Mouse (Mus musculus) embryonic facial prominence, embryonic 15.5 days (tissue): ENCODE data around the gene Rbm47. TPM values are rescaled to one million over a fixed set of nuclear protein-coding genes. Genes with fewer than 3 reads are reported as not detected.

Experiments
- ATAC-seq: fragments of 200-750 bp; cut with Nextera tagmentation; 2 replicates; pipeline ENCODE4 v1.8.0; 2017; ENCODE audit warnings: low read depth, moderate TSS enrichment; ENCODE audit not compliant: insufficient number of reproducible peaks, low FRiP score, low TSS enrichment
- H3K27ac ChIP-seq: fragments of 300-500 bp; sonication (generic); replicated peaks from 2 replicates; pipeline ENCODE4 v1.5.1; 2015; ENCODE audit warnings: mild to moderate bottlenecking, inconsistent platforms
- H3K27me3 ChIP-seq: fragments of 300-500 bp; sonication (generic); 2 replicates; pipeline ENCODE4 v1.6.1; 2015; ENCODE audit warnings: inconsistent platforms
- H3K36me3 ChIP-seq: fragments of 300-500 bp; sonication (generic); 2 replicates; pipeline ENCODE4 v1.6.1; 2015; ENCODE audit warnings: mild to moderate bottlenecking, inconsistent platforms
- H3K4me1 ChIP-seq: fragments of 300-500 bp; sonication (generic); 2 replicates; pipeline ENCODE4 v1.6.1; 2015; ENCODE audit warnings: inconsistent platforms
- H3K4me2 ChIP-seq: fragments of 300-500 bp; sonication (generic); replicated peaks from 2 replicates; pipeline ENCODE4 v1.6.1; 2015; ENCODE audit warnings: mild to moderate bottlenecking, inconsistent platforms
- H3K4me3 ChIP-seq: fragments of 300-500 bp; sonication (generic); replicated peaks from 2 replicates; pipeline ENCODE4 v1.5.1; 2015; ENCODE audit warnings: mild to moderate bottlenecking, inconsistent platforms
- H3K9ac ChIP-seq: fragments of 300-500 bp; sonication (generic); 2 replicates; pipeline ENCODE4 v1.6.1; 2015; ENCODE audit warnings: inconsistent platforms
- H3K9me3 ChIP-seq: fragments of 300-500 bp; sonication (generic); replicated peaks from 2 replicates; pipeline ENCODE4 v1.6.1; 2016; ENCODE audit warnings: inconsistent platforms
- WGBS: fragments of 180-500 bp; shearing (Covaris S2); methylation state at CpG from one replicate; pipeline ENCODE4 v1.1.7; 2015; 5-methylcytosine and 5-hydroxymethylcytosine counted together
- polyA plus RNA-seq: library from polyadenylated mRNA; unstranded; fragments of >200 nt; fragmentation: Nextera tagmentation; extraction: Ambion mirVana; gene quantifications from 2 replicates; pipeline ENCODE4 v1.2.1, GENCODE M21; 2015

Rbm47 gene
- polyA plus RNA-seq, 1 experiment from 2014 or later = 14.0 TPM

DNA sequence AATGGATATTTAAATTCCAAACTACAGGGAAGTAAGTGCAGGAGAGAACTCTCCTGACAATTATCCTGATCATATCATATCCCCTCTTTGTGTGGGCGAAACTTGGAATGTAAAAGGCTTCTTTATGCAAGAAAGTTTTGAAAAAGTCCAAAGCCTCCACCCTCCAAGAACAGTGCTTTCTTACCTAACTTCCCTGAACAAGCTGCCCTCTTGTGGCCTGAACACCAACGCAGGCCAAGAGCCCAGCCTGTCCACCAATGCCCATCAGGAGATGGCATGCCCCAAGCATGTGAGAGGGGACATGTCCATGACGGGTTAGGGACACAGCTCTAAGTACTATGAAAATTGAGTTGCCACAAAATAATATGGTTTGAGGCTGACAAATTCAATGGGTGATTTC lies 71.3 kb downstream of the Rbm47 start:
- no peaks in the 10 kb centered on the region for H3K27me3 ChIP-seq
- no peak for ATAC-seq
- no peak overlapping the region for H3K9ac ChIP-seq
- 59% methylated on average over 3 of the region's 3 CpGs for WGBS
- no peaks in the 10 kb centered on the region for H3K4me1 ChIP-seq
- no peak overlapping the region for H3K4me3 ChIP-seq
- H3K36me3 ChIP-seq = no peaks in the 10 kb centered on the region
- no peak overlapping the region for H3K4me2 ChIP-seq
- no peak overlapping the region for H3K27ac ChIP-seq
- H3K9me3 ChIP-seq = no peaks in the 10 kb centered on the region

DNA sequence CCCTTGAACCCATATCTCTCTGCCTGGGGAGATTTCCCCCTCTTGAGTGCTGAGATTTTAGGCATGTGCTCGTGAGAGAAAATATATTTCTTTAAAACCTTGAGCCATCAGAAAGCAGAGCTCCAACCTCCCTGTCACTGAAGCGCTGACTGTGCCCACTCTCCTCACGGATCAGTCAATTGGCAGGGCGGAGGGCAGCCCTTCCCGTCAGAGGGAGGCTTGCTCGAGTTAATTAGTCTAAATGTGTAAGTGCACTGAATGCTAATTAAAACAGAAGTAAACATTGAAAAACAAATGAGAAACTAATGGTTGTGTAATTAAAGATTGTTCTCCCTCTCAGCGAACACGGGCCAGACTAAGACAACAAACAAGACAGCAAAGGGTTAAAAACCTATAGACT lies 72.6 kb downstream of the Rbm47 start:
- Histone ChIP-seq H3K27ac (no peak overlapping the region), H3K4me3 (no peak overlapping the region), H3K9me3 (no peaks in the 10 kb centered on the region), H3K36me3 (no peaks in the 10 kb centered on the region), H3K27me3 (no peaks in the 10 kb centered on the region), H3K4me1 (no peaks in the 10 kb centered on the region), H3K4me2 (no peak overlapping the region), H3K9ac (no peak overlapping the region)
- WGBS = 67% methylated on average over 8 of the region's 8 CpGs
- ATAC-seq = no peak

DNA sequence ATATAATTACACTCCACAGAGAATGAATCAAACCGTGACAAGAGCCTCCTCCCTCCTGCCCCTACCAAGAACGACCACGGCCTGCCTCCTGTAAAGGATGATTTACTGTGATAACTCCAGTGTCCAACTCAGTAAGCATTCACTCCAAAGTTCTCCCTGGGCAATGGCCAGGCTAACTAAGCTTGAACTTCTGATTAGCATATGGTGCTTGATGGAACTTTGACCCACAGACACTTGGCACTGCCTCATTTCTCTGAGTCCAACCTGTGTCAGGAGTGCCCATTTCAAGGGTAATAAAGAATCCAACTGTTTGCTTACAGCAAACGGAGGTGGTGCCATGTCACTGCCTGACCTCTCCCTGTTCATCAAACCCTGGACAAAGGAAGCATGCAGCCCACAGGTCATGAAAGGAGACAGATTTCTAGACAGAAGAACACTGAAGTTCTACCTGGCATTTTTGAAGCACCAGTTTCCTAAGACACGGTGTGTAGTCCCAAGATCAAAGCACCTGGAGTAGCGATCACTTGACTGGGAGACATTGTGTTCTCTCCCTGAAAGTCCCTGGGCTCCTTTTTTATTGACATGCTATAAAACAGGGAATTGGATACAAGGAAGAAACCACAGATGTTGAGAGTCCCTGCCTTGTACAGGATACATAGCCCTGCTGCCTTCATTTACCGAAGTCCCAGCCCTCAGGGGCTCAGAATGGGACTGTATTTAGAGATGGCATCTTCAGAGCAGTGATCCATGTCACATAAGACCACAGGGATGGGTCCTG lies 74.6 kb downstream of the Rbm47 start:
- H3K4me1 ChIP-seq = no peaks in the 10 kb centered on the region
- no peak overlapping the region for H3K4me3 ChIP-seq
- 72% methylated on average over 7 of the region's 7 CpGs for WGBS
- no peaks in the 10 kb centered on the region for H3K27me3 ChIP-seq
- H3K9me3 ChIP-seq = no peaks in the 10 kb centered on the region
- H3K9ac ChIP-seq = no peak overlapping the region
- ATAC-seq = no peak
- H3K36me3 ChIP-seq = no peaks in the 10 kb centered on the region
- no peak overlapping the region for H3K27ac ChIP-seq
- H3K4me2 ChIP-seq = no peak overlapping the region

DNA sequence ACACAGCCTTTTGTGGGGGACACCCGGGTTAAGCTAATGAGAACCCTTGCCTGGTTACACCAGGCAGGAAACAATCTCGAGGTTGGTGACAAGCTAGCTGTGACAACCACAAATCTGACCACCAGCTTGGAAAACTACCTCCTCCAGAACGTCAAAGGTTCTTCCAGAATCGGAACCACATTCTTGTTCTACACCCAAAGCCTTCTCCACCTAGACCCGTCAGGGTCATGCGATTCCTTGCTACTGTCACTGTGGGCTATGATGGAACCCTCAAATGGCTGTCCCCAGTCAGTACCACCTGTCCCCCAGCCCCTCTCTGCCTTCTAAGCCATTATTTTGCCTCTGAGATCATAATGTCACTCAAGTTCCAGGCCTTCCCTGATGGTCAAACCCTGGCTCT lies 76.8 kb downstream of the Rbm47 start:
- H3K4me3 ChIP-seq = no peak overlapping the region
- H3K9me3 ChIP-seq = no peaks in the 10 kb centered on the region
- no peak overlapping the region for H3K4me2 ChIP-seq
- H3K27ac ChIP-seq = no peak overlapping the region
- no peaks in the 10 kb centered on the region for H3K36me3 ChIP-seq
- no peaks in the 10 kb centered on the region for H3K4me1 ChIP-seq
- no peaks in the 10 kb centered on the region for H3K27me3 ChIP-seq
- no peak overlapping the region for H3K9ac ChIP-seq
- WGBS = 79% methylated on average over 6 of the region's 6 CpGs
- no peak for ATAC-seq

DNA sequence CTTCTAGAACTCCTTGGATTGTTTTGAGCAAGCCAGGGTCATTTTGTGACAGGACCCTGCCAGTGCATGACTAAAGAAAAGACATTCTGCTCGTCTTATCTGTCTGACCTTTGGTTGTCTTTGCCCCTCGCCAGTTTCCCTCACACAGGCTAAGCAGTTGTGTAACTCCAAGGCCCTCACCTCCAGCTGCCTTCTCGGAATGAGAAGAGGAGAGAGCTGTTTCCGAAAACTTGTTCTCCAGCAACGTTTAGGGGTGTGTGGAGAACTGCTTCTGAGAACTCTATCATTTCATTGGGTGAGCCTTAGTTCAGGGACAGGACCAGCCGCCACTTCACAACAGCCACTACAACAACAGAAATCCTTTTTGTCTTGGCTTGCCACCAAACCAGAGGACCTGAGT lies 77.8 kb downstream of the Rbm47 start:
- H3K9me3 ChIP-seq = no peaks in the 10 kb centered on the region
- no peak for ATAC-seq
- no peaks in the 10 kb centered on the region for H3K36me3 ChIP-seq
- H3K27ac ChIP-seq = no peak overlapping the region
- no peaks in the 10 kb centered on the region for H3K27me3 ChIP-seq
- H3K4me1 ChIP-seq = no peaks in the 10 kb centered on the region
- WGBS = 66% methylated on average over 6 of the region's 6 CpGs
- H3K4me3 ChIP-seq = no peak overlapping the region
- no peak overlapping the region for H3K9ac ChIP-seq
- no peak overlapping the region for H3K4me2 ChIP-seq

DNA sequence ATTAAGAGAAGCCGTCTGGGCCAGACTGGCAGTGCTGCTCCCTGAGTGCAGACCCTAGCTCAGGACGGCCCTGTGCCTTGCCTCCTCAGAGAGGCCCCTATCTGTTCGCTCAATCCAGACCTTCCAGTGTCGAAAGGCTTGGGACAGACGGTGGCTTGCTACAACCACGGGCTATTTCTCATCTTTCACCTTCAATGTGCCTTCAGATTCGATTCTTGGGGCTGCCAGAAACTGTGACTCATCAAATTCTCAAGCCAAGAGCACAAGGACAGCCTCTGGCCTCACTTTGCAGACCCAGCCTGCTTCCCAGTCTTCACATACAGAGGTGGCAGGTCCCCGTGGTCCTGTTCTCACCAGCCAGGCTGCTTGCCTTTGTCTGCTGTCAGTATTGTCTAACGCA lies 82.9 kb downstream of the Rbm47 start:
- Histone ChIP-seq H3K9me3 (no peaks in the 10 kb centered on the region), H3K4me1 (peaks cover 5% of the 10 kb centered on the region; the same call in 1 of the 2 replicates), H3K4me3 (no peak overlapping the region), H3K4me2 (no peak overlapping the region), H3K36me3 (no peaks in the 10 kb centered on the region), H3K9ac (no peak overlapping the region), H3K27me3 (no peaks in the 10 kb centered on the region), H3K27ac (no peak overlapping the region)
- 56% methylated on average over 9 of the region's 9 CpGs for WGBS
- ATAC-seq = no peak

DNA sequence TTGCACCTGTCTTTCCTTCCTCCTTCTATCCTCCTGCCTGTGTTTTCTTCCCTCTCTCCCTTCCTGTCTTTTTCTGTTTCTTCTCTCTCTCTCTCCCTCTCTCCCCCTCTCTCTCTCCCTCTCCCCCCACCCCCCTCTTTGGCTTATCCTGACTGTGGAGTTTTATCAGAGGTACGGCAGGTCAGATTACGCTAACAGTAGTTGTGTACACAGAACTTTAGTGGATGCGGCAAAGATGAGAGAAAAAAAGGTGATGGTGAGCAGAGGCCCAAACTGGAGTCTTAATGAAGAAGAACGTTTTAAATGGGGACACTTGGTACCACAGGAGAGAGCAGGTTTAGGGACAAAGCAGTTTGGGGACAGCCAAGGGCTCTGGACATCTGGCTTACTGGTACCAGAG lies 83.3 kb downstream of the Rbm47 start:
- Histone ChIP-seq H3K9me3 (no peaks in the 10 kb centered on the region), H3K4me2 (no peak overlapping the region), H3K36me3 (no peaks in the 10 kb centered on the region), H3K27ac (no peak overlapping the region), H3K9ac (no peak overlapping the region), H3K4me3 (no peak overlapping the region), H3K27me3 (no peaks in the 10 kb centered on the region), H3K4me1 (peaks cover 5% of the 10 kb centered on the region; the same call in 1 of the 2 replicates)
- no peak for ATAC-seq
- 71% methylated on average over 4 of the region's 4 CpGs for WGBS

DNA sequence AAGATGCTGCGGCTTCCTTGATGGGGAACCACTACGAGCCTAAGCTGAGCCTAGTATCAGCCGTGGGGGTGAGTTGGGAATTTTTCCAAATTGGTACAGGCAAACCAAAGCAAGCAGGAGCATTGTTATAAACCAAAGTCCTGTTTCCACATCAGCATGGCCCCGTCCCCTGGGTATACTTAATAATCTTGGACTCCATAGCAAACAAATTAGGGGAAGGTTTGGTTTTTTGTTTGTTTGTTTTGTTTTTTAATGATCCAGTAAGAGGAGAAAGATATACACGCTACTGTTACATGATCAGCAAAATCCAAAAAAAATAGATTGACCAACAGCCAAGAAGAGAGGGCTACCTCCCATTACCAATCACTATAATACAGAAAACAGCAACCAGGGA lies 84.0 kb downstream of the Rbm47 start:
- Histone ChIP-seq H3K4me1 (peaks cover 5% of the 10 kb centered on the region; the same call in 1 of the 2 replicates), H3K4me3 (no peak overlapping the region), H3K9me3 (no peaks in the 10 kb centered on the region), H3K27ac (no peak overlapping the region), H3K9ac (no peak overlapping the region), H3K36me3 (no peaks in the 10 kb centered on the region), H3K27me3 (no peaks in the 10 kb centered on the region), H3K4me2 (no peak overlapping the region)
- 84% methylated on average over 5 of the region's 5 CpGs for WGBS
- ATAC-seq = no peak

DNA sequence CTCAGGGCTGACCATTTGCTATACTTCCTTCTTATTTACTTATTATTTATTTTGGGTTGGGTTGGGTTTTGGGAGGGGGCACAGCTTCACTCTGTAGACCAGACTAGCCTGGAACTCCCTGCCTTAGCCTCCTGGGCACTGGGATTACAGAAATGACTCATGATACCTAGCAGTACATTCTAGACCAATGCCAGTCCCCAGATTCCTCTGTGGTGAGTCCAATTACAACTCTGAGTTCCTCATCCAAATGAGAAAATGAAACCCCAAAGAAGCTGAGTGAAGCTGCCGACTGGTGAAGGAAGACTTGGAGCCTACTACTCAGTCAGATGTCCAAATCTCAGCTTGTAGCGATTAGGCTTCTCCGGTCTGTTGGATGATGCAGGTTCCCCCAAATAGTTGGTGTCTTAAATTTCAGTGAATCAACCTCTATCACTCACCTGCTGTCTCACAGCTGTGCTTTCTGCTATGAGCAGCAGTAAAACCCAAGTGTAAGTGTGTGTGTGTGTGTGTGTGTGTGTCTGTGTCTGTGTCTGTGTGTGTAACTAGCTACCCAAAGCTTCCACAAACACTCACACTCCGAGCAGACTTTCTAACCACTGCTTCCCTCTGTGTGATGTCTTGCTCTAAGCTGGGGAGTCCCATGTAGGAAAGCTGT lies 84.5 kb downstream of the Rbm47 start:
- Histone ChIP-seq H3K27ac (no peak overlapping the region), H3K9ac (no peak overlapping the region), H3K4me1 (peaks cover 5% of the 10 kb centered on the region; the same call in 1 of the 2 replicates), H3K9me3 (no peaks in the 10 kb centered on the region), H3K36me3 (no peaks in the 10 kb centered on the region), H3K27me3 (no peaks in the 10 kb centered on the region), H3K4me3 (no peak overlapping the region), H3K4me2 (no peak overlapping the region)
- WGBS = 74% methylated on average over 4 of the region's 4 CpGs
- no peak for ATAC-seq

DNA sequence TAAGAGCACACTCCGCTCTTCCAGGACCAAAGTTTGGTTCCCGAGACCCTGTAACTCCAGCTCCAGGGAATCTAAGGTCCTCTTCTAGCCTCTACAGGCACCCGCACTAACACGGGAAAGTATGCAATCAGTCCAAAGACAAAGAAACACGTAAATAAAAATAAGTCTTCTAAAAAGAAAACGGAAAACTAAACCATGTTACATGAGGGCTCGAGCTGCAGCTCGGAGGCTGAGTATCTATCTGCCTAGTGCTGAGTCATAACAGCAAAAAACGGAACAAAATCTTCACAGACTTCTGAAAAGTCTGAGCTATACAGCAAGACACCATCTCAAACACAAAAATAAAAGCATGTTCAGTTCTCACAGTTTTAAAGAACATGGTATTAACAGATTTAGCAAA lies 86.0 kb downstream of the Rbm47 start:
- H3K27ac ChIP-seq = no peak overlapping the region
- no peak overlapping the region for H3K9ac ChIP-seq
- H3K9me3 ChIP-seq = no peaks in the 10 kb centered on the region
- H3K4me3 ChIP-seq = no peak overlapping the region
- no peak for ATAC-seq
- H3K27me3 ChIP-seq = no peaks in the 10 kb centered on the region
- H3K36me3 ChIP-seq = no peaks in the 10 kb centered on the region
- peaks cover 9% of the 10 kb centered on the region; the same call in 1 of the 2 replicates for H3K4me1 ChIP-seq
- H3K4me2 ChIP-seq = no peak overlapping the region
- 77% methylated on average over 9 of the region's 9 CpGs for WGBS

DNA sequence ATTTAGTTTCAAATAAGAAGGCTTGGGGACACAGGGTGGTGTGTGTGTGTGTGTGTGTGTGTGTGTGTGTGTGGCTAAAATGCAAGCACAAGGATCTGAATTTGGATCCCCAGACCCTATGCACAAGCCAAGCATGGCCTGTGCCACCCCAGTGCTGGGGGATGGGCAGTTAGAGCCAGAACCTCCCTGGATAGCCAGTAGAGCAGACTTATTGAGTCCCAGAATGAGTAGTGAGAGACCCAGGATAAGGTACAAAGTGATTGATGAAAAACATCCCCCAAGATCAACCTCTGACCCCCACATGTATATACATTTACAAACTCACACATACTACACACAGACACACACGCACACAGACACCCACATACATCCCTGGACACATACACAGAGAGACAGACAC lies 86.6 kb downstream of the Rbm47 start:
- Histone ChIP-seq H3K27me3 (no peaks in the 10 kb centered on the region), H3K27ac (no peak overlapping the region), H3K4me1 (peaks cover 10% of the 10 kb centered on the region), H3K36me3 (no peaks in the 10 kb centered on the region), H3K9ac (no peak overlapping the region), H3K9me3 (no peaks in the 10 kb centered on the region), H3K4me3 (no peak overlapping the region), H3K4me2 (no peak overlapping the region)
- ATAC-seq = no peak
- WGBS = 83% methylated on average over 1 of the region's 1 CpGs

DNA sequence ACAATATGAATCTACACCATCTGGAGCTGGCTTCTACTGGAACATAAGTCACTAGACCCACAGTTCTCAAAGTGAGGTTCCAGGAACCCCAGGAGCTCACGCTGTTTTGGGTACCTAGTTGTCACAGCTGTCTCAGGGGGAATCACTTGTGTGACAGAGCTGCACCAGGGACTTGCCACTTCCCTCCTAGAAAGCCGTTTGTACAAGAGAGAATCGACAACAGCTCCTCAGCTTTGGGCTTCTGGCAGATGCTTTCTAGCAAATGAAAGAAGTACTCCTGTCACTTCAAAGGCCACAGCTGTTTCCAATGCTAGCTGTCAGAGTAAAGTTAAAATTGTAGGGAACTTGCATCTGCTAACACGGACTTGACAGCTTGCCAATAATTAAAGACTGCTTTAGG lies 87.4 kb downstream of the Rbm47 start:
- 19% methylated on average over 4 of the region's 4 CpGs for WGBS
- no peaks in the 10 kb centered on the region for H3K9me3 ChIP-seq
- no peak overlapping the region for H3K9ac ChIP-seq
- no peak for ATAC-seq
- H3K27me3 ChIP-seq = no peaks in the 10 kb centered on the region
- H3K27ac ChIP-seq = no peak overlapping the region
- no peaks in the 10 kb centered on the region for H3K36me3 ChIP-seq
- no peak overlapping the region for H3K4me2 ChIP-seq
- H3K4me3 ChIP-seq = no peak overlapping the region
- H3K4me1 ChIP-seq = peaks cover 10% of the 10 kb centered on the region
